Mouse (Mus musculus) midbrain, postnatal 0 days (tissue): Measurements from ENCODE around the gene Nectin3. TPM values are rescaled to one million over a fixed set of nuclear protein-coding genes. Genes with fewer than 3 reads are reported as not detected.

ENCODE experiments used
- ATAC-seq: fragments of 200-750 bp; cut with Nextera tagmentation; 2 replicates; pipeline ENCODE4 v1.8.0; 2017; ENCODE audit warnings: moderate number of reproducible peaks, mild to moderate bottlenecking, moderate TSS enrichment, moderate library complexity; ENCODE audit not compliant: low FRiP score
- DNase-seq: peaks from one replicate; pipeline ENCODE4 v3.0.0-alpha.2; 2015; ENCODE audit warnings: low spot score
- H3K27ac ChIP-seq: fragments of 300-500 bp; sonication (generic); 2 replicates; pipeline ENCODE4 v1.5.1; 2014; ENCODE audit warnings: low read depth, mild to moderate bottlenecking, low read length, mixed read lengths
- H3K27me3 ChIP-seq: fragments of 300-500 bp; sonication (generic); 2 replicates; pipeline ENCODE4 v1.6.1; 2014; ENCODE audit warnings: low read length, control low read depth, mixed read lengths; ENCODE audit not compliant: insufficient read depth
- H3K36me3 ChIP-seq: fragments of 300-500 bp; sonication (generic); 2 replicates; pipeline ENCODE4 v1.6.1; 2014; ENCODE audit warnings: low read length, control low read depth, mixed read lengths; ENCODE audit not compliant: insufficient read depth
- H3K4me1 ChIP-seq: fragments of 300-500 bp; sonication (generic); 2 replicates; pipeline ENCODE4 v1.6.1; 2014; ENCODE audit warnings: mild to moderate bottlenecking, control low read depth, antibody characterized with exemption, low read length, mixed read lengths; ENCODE audit not compliant: insufficient read depth
- H3K4me2 ChIP-seq: fragments of 300-500 bp; sonication (generic); 2 replicates; pipeline ENCODE4 v1.6.1; 2014; ENCODE audit warnings: low read depth, mild to moderate bottlenecking, low read length, mixed read lengths; ENCODE audit not compliant: poor library complexity, severe bottlenecking
- H3K4me3 ChIP-seq: fragments of 300-500 bp; sonication (generic); 2 replicates; pipeline ENCODE4 v1.5.1; 2014; ENCODE audit warnings: low read depth, mild to moderate bottlenecking, low read length, moderate library complexity
- H3K9ac ChIP-seq: fragments of 300-500 bp; sonication (generic); replicated peaks from 2 replicates; pipeline ENCODE4 v1.6.1; 2014; ENCODE audit warnings: mild to moderate bottlenecking, low read length, moderate library complexity, mixed read lengths; ENCODE audit not compliant: poor library complexity, severe bottlenecking
- H3K9me3 ChIP-seq: fragments of 300-500 bp; sonication (generic); 2 replicates; pipeline ENCODE4 v1.6.1; 2016; ENCODE audit warnings: low read length, control low read depth
- CTCF ChIP-seq: IDR thresholded peaks from 2 replicates; pipeline ENCODE4 v1.5.1; 2016; ENCODE audit warnings: antibody characterized with exemption, mild to moderate bottlenecking
- WGBS: fragments of 180-500 bp; shearing (Covaris S2); extraction: QIAGEN DNeasy Blood & Tissue Kit; methylation state at CpG from one replicate; pipeline ENCODE4 v1.1.7; 2014; 5-methylcytosine and 5-hydroxymethylcytosine counted together
- polyA plus RNA-seq: library from polyadenylated mRNA; unstranded; fragments of >200 nt; fragmentation: Nextera tagmentation; extraction: Ambion mirVana; gene quantifications from 2 replicates; pipeline ENCODE4 v1.2.1, GENCODE M21; 2015
- total RNA-seq: library from RNA; depleted of rRNA; stranded (reverse); fragments of >200 nt; gene quantifications from 2 replicates; pipeline ENCODE4 v1.2.3, GENCODE M21; 2014; rRNA removed

Gene Nectin3
- total RNA-seq = 43.7 and 58.6 TPM in 2 replicates
- polyA plus RNA-seq = 18.6 and 22.8 TPM in 2 replicates

- Histone ChIP-seq H3K36me3 (no peaks in the 10 kb centered on the region), H3K4me1 (no peaks in the 10 kb centered on the region), H3K9ac (peak within 1 kb of the TSS; percentile 67), H3K9me3 (no peaks in the 10 kb centered on the region), H3K27me3 (no peaks in the 10 kb centered on the region), H3K27ac (peak within 1 kb of the TSS; percentile 76), H3K4me3 (peak within 1 kb of the TSS; percentile 90), H3K4me2 (peak within 1 kb of the TSS; percentile 84)
- 4% methylated on average over 4 of the region's 4 CpGs for WGBS
- no peak for DNase-seq
- ATAC-seq = no peak
- TF ChIP-seq CTCF = no peak
Observed at GRCm38 (mm10) chr16:46498421-46498789, at the start of gene Nectin3. Gene Nectin3, minus strand, starts transcription at chr16:46498525.

GRCm38 (mm10) chr16:46538092-46538491 is 39.8 kb upstream of the Nectin3 start:
- no peak for ATAC-seq
- DNase-seq = no peak
- H3K4me2 ChIP-seq = no peak overlapping the region

GRCm38 (mm10) chr16:46532465-46533254 is 34.3 kb upstream of the Nectin3 start:
- Histone ChIP-seq H3K4me2 (no peak overlapping the region), H3K36me3 (no peaks in the 10 kb centered on the region), H3K9ac (no peak overlapping the region), H3K4me1 (no peaks in the 10 kb centered on the region), H3K27me3 (no peaks in the 10 kb centered on the region), H3K27ac (no peak overlapping the region), H3K9me3 (no peaks in the 10 kb centered on the region), H3K4me3 (no peak overlapping the region)
- ATAC-seq (no peak), DNase-seq (no peak)
- no peak for TF ChIP-seq CTCF
- 90% methylated on average over 5 of the region's 5 CpGs for WGBS

More at GRCm38 (mm10) chr16:46538092-46538491, 39.8 kb upstream of the Nectin3 start:
- Histone ChIP-seq H3K9ac (no peak overlapping the region), H3K9me3 (no peaks in the 10 kb centered on the region), H3K4me3 (no peak overlapping the region), H3K27me3 (no peaks in the 10 kb centered on the region), H3K36me3 (no peaks in the 10 kb centered on the region), H3K4me1 (no peaks in the 10 kb centered on the region), H3K27ac (no peak overlapping the region)
- TF ChIP-seq CTCF = no peak
- WGBS = 74% methylated on average over 3 of the region's 3 CpGs

- Histone ChIP-seq H3K27me3 (no peaks in the 10 kb centered on the region), H3K4me2 (no peak overlapping the region), H3K4me1 (no peaks in the 10 kb centered on the region), H3K9ac (no peak overlapping the region), H3K9me3 (no peaks in the 10 kb centered on the region), H3K36me3 (no peaks in the 10 kb centered on the region), H3K4me3 (no peak overlapping the region), H3K27ac (no peak overlapping the region)
- TF ChIP-seq CTCF = no peak
- ATAC-seq = peak; percentile 79
- 35% methylated on average over 3 of the region's 3 CpGs for WGBS
- peak; percentile 31 for DNase-seq
Observed at GRCm38 (mm10) chr16:46531023-46531422, 32.7 kb upstream of the Nectin3 start.

GRCm38 (mm10) chr16:46520885-46521417 is 22.6 kb upstream of the Nectin3 start:
- Histone ChIP-seq H3K27me3 (no peaks in the 10 kb centered on the region), H3K9ac (no peak overlapping the region), H3K4me1 (no peaks in the 10 kb centered on the region), H3K4me2 (no peak overlapping the region), H3K36me3 (no peaks in the 10 kb centered on the region), H3K27ac (no peak overlapping the region), H3K4me3 (no peak overlapping the region), H3K9me3 (no peaks in the 10 kb centered on the region)
- ATAC-seq = no peak
- DNase-seq = no peak
- TF ChIP-seq CTCF = no peak
- 64% methylated on average over 5 of the region's 5 CpGs for WGBS

- no peak for TF ChIP-seq CTCF
- Histone ChIP-seq H3K9ac (no peak overlapping the region), H3K9me3 (no peaks in the 10 kb centered on the region), H3K4me1 (no peaks in the 10 kb centered on the region), H3K4me2 (no peak overlapping the region), H3K36me3 (no peaks in the 10 kb centered on the region), H3K4me3 (no peak overlapping the region), H3K27me3 (no peaks in the 10 kb centered on the region), H3K27ac (no peak overlapping the region)
- 91% methylated on average over 2 of the region's 2 CpGs for WGBS
- DNase-seq (no peak), ATAC-seq (no peak)
Observed at GRCm38 (mm10) chr16:46519606-46520005, 21.3 kb upstream of the Nectin3 start.
